16 mouse cellular contexts compared by ENCODE assay signal in the genomic region with DNA sequence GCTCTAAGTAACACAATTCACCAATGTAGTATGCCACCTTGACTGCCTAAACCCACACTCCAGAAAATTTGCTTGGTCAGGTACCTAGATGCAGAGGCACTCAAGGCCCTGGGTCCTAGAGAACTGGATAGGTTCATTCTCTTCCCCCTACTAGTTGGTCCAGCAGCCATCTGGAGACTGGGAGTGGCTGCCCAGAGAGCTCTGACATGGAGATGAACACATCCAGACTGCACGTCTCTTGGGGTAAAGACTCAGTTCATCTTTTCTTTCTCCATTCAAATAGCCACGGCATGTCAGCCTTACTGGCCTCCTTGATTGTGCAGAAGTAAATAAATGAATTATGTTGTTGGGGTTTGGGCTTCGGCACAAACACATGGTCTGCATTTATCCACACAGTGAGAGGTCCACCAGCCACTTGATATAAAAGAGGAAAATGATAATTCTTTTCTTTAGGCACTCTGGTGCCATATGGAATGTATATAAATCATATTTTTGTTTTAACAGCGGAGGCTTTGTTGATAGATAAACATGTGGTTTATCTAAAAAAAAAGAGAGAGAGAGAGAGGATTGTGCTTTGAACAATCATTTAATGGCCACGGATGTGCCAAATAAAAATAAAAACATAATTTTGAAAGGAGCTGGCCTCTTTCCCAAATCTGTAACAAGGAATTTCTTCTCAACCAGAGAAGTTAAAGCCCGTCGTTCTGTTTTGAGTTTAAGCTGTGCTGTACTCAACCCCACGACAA.
A peak's percentile ranks its signal among the peaks of the same experiment; 100 is the strongest.
DNase-seq lines count a peak whose midpoint lies in the region; ATAC-seq and TF ChIP-seq lines count a peak whose summit lies in the region.
"Had no signal": no experiment of that assay in that cellular context is flagged by ENCODE, and none has a peak within 500 bp of the region (broad histone marks: within the 10 kb centered on the region; RNA-seq: fewer than 3 reads in every experiment).

No protein-coding gene starts in this region.

- WGBS in kidney, embryonic 15.5 days = 69% methylated on average over 8 of the region's 8 CpGs
- WGBS in kidney, adult 2 months = 83% methylated on average over 8 of the region's 8 CpGs
- 86% methylated on average over 8 of the region's 8 CpGs for WGBS in midbrain, embryonic 11.5 days
- 86% methylated on average over 8 of the region's 8 CpGs for WGBS in midbrain, embryonic 16.5 days
- WGBS in stomach, postnatal 0 days = 58% methylated on average over 8 of the region's 8 CpGs

- no peak for TF ChIP-seq POLR2A in kidney, adult 2 months (IDR thresholded peaks at IDR 0.05; ENCODE audit: low read depth, low read length)

- no peaks in the 10 kb centered on the region for H3K9me3 ChIP-seq in kidney, embryonic 15.5 days (replicated peaks)
- no peaks in the 10 kb centered on the region for H3K9me3 ChIP-seq in midbrain, embryonic 11.5 days (ENCODE audit: control insufficient read depth, low read length)
- no peaks in the 10 kb centered on the region for H3K9me3 ChIP-seq in midbrain, embryonic 16.5 days (replicated peaks; ENCODE audit: control insufficient read depth, low read length, poor library complexity, severe bottlenecking)
- no peaks in the 10 kb centered on the region for H3K9me3 ChIP-seq in stomach, postnatal 0 days (ENCODE audit: control insufficient read depth, low read length)
- H3K9me3 ChIP-seq: hindbrain, embryonic 12.5 days; liver, embryonic 15.5 days; midbrain, embryonic 12.5 days had no signal

- peak; percentile 8 to 13 for DNase-seq in cerebellum, postnatal 14 days
- no peak for DNase-seq in cerebellum, adult 18-20 months
- DNase-seq in kidney, adult 2 months = no peak
- DNase-seq in midbrain, embryonic 11.5 days (ENCODE audit: low spot score, missing footprints) = peak; percentile 6
- DNase-seq in stomach, postnatal 0 days (ENCODE audit: low spot score) = no peak
- DNase-seq in ovary, postnatal 10 days (ENCODE audit: low spot score) = no peak
- DNase-seq: cerebellum, adult 9-10 months; kidney, adult 18-20 months had no signal

- H3K4me1 ChIP-seq in kidney, embryonic 15.5 days = peaks cover 11% of the 10 kb centered on the region; the same call in 1 of the 2 replicates
- no peaks in the 10 kb centered on the region for H3K4me1 ChIP-seq in kidney, adult 2 months (ENCODE audit: control insufficient read depth, insufficient read depth, low read length)
- no peaks in the 10 kb centered on the region for H3K4me1 ChIP-seq in midbrain, embryonic 11.5 days (ENCODE audit: control insufficient read depth, insufficient read depth, low read length)
- no peaks in the 10 kb centered on the region for H3K4me1 ChIP-seq in midbrain, embryonic 16.5 days (ENCODE audit: control insufficient read depth, insufficient read depth, low read length)
- no peaks in the 10 kb centered on the region for H3K4me1 ChIP-seq in stomach, postnatal 0 days (replicated peaks; ENCODE audit: control insufficient read depth, insufficient read depth)
- H3K4me1 ChIP-seq: hindbrain, embryonic 12.5 days; liver, embryonic 15.5 days; midbrain, embryonic 12.5 days had no signal

- H3K27ac ChIP-seq in kidney, embryonic 15.5 days = peak overlapping the region; percentile 74
- no peak overlapping the region for H3K27ac ChIP-seq in kidney, adult 2 months (ENCODE audit: insufficient read depth, low read depth, low read length)
- no peak overlapping the region for H3K27ac ChIP-seq in midbrain, embryonic 11.5 days (ENCODE audit: low read depth, low read length)
- H3K27ac ChIP-seq in midbrain, embryonic 16.5 days (ENCODE audit: low read length) = no peak overlapping the region
- 0 out of 2 replicates have a peak overlapping the region, but pooled peaks have one; percentile 40 for H3K27ac ChIP-seq in stomach, postnatal 0 days (replicated peaks)
- H3K27ac ChIP-seq: hindbrain, embryonic 12.5 days; liver, embryonic 15.5 days; macrophage; midbrain, embryonic 12.5 days had no signal

- no peak for ATAC-seq in kidney, embryonic 15.5 days (replicated peaks; ENCODE audit: low FRiP score)
- ATAC-seq in midbrain, embryonic 11.5 days (ENCODE audit: low FRiP score) = no peak
- no peak for ATAC-seq in midbrain, embryonic 16.5 days
- no peak; the same call in 1 of the 2 replicates for ATAC-seq in stomach, postnatal 0 days (ENCODE audit: low FRiP score, low TSS enrichment)
- ATAC-seq: forebrain, embryonic 16.5 days had no signal

- H3K27me3 ChIP-seq in kidney, embryonic 15.5 days = no peaks in the 10 kb centered on the region
- no peaks in the 10 kb centered on the region for H3K27me3 ChIP-seq in kidney, adult 2 months (replicated peaks; ENCODE audit: control insufficient read depth, insufficient read depth, low read length)
- no peaks in the 10 kb centered on the region for H3K27me3 ChIP-seq in midbrain, embryonic 11.5 days (ENCODE audit: control insufficient read depth, insufficient read depth, low read length)
- no peaks in the 10 kb centered on the region for H3K27me3 ChIP-seq in midbrain, embryonic 16.5 days (ENCODE audit: control insufficient read depth, insufficient read depth, low read depth, low read length)
- H3K27me3 ChIP-seq in stomach, postnatal 0 days (ENCODE audit: control insufficient read depth, insufficient read depth, low read length) = no peaks in the 10 kb centered on the region
- H3K27me3 ChIP-seq: CH12.LX; hindbrain, embryonic 12.5 days; liver, embryonic 15.5 days; midbrain, embryonic 12.5 days had no signal

- no peaks in the 10 kb centered on the region for H3K36me3 ChIP-seq in kidney, embryonic 15.5 days
- no peaks in the 10 kb centered on the region for H3K36me3 ChIP-seq in kidney, adult 2 months (ENCODE audit: control insufficient read depth, insufficient read depth, low read length)
- H3K36me3 ChIP-seq in midbrain, embryonic 11.5 days (ENCODE audit: control insufficient read depth, insufficient read depth, low read length) = no peaks in the 10 kb centered on the region
- H3K36me3 ChIP-seq in midbrain, embryonic 16.5 days (ENCODE audit: control insufficient read depth, insufficient read depth, low read length) = no peaks in the 10 kb centered on the region; the same call in 1 of the 2 replicates
- no peaks in the 10 kb centered on the region for H3K36me3 ChIP-seq in stomach, postnatal 0 days (ENCODE audit: control insufficient read depth, insufficient read depth, low read length)
- H3K36me3 ChIP-seq: hindbrain, embryonic 12.5 days; liver, embryonic 15.5 days; midbrain, embryonic 12.5 days had no signal

- no peak overlapping the region for H3K9ac ChIP-seq in kidney, embryonic 15.5 days
- no peak overlapping the region for H3K9ac ChIP-seq in midbrain, embryonic 11.5 days (ENCODE audit: low read length)
- H3K9ac ChIP-seq in midbrain, embryonic 16.5 days (ENCODE audit: low read depth, low read length) = no peak overlapping the region
- H3K9ac ChIP-seq in stomach, postnatal 0 days (ENCODE audit: low read length) = no peak overlapping the region
- H3K9ac ChIP-seq: hindbrain, embryonic 12.5 days; liver, embryonic 15.5 days; midbrain, embryonic 12.5 days had no signal

- TF ChIP-seq CTCF in kidney, adult 2 months (conservative IDR thresholded peaks at IDR 0.05; ENCODE audit: insufficient read depth, insufficient read length, low read depth, low read length) = no peak
- TF ChIP-seq CTCF in stomach, postnatal 0 days (IDR thresholded peaks at IDR 0.05; ENCODE audit: low read depth) = no peak

- H3K4me2 ChIP-seq in kidney, embryonic 15.5 days = no peak overlapping the region
- no peak overlapping the region for H3K4me2 ChIP-seq in midbrain, embryonic 11.5 days
- no peak overlapping the region for H3K4me2 ChIP-seq in midbrain, embryonic 16.5 days (ENCODE audit: low read length)
- no peak overlapping the region for H3K4me2 ChIP-seq in stomach, postnatal 0 days (replicated peaks; ENCODE audit: low read depth)
- H3K4me2 ChIP-seq: hindbrain, embryonic 12.5 days; liver, embryonic 15.5 days; midbrain, embryonic 12.5 days had no signal

- H3K4me3 ChIP-seq in kidney, embryonic 15.5 days (replicated peaks) = no peak overlapping the region
- H3K4me3 ChIP-seq in kidney, adult 2 months (ENCODE audit: insufficient read depth, low read depth, low read length) = no peak overlapping the region
- no peak overlapping the region for H3K4me3 ChIP-seq in midbrain, embryonic 11.5 days (ENCODE audit: low read depth, low read length)
- no peak overlapping the region for H3K4me3 ChIP-seq in midbrain, embryonic 16.5 days (ENCODE audit: low read depth, low read length)
- H3K4me3 ChIP-seq in stomach, postnatal 0 days (ENCODE audit: low read depth, low read length) = no peak overlapping the region
- H3K4me3 ChIP-seq: hindbrain, embryonic 12.5 days; liver, embryonic 15.5 days; midbrain, embryonic 12.5 days had no signal

- no peak for TF ChIP-seq EP300 in stomach, postnatal 0 days (optimal IDR thresholded peaks at IDR 0.05)

Comparison
In these comparisons a context has a peak if more than half of its experiments do, and no peak if none do; other contexts are left out.
1. DNase-seq: peak in cerebellum, postnatal 14 days (2 of 2) and midbrain, embryonic 11.5 days (single experiment); none in cerebellum, adult 18-20 months (0 of 2), kidney, adult 2 months (single experiment), stomach, postnatal 0 days (single experiment) and ovary, postnatal 10 days (single experiment).
2. H3K27ac ChIP-seq: peak in kidney, embryonic 15.5 days (single experiment) and stomach, postnatal 0 days (single experiment); none in kidney, adult 2 months (single experiment), midbrain, embryonic 11.5 days (single experiment) and midbrain, embryonic 16.5 days (single experiment).